Mouse (Mus musculus): ENCODE results near the gene Cxcl14.

Cxcl14 gene

GRCm38 (mm10) chr13:56295943-56296658 is at the start of gene Cxcl14:
Gene Cxcl14, minus strand, starts transcription at chr13:56296551.
- no peak for DNase-seq (ENCODE audit: low read depth, low spot score)

- no peak for DNase-seq (ENCODE audit: low read depth, low spot score)
These were observed 48.0 kb upstream of the Cxcl14 start for GRCm38 (mm10) chr13:56344355-56344754.

- DNase-seq (ENCODE audit: low read depth, low spot score) = no peak
These were observed 46.1 kb upstream of the Cxcl14 start for GRCm38 (mm10) chr13:56342491-56342890.

GRCm38 (mm10) chr13:56340513-56340912 is 44.2 kb upstream of the Cxcl14 start:
- DNase-seq (ENCODE audit: low read depth, low spot score) = no peak

- no peak for DNase-seq (ENCODE audit: low read depth, low spot score)
These were observed 43.5 kb upstream of the Cxcl14 start for GRCm38 (mm10) chr13:56339816-56340215.

GRCm38 (mm10) chr13:56336982-56337381 is 40.6 kb upstream of the Cxcl14 start:
- no peak for DNase-seq (ENCODE audit: low read depth, low spot score)

GRCm38 (mm10) chr13:56334802-56335690 is 38.7 kb upstream of the Cxcl14 start:
- no peak for DNase-seq (ENCODE audit: low read depth, low spot score)

- DNase-seq (ENCODE audit: low read depth, low spot score) = no peak
These were observed 37.9 kb upstream of the Cxcl14 start for GRCm38 (mm10) chr13:56334236-56334635.

GRCm38 (mm10) chr13:56332356-56332755 is 36.0 kb upstream of the Cxcl14 start:
- no peak for DNase-seq (ENCODE audit: low read depth, low spot score)

GRCm38 (mm10) chr13:56330603-56331455 is 34.5 kb upstream of the Cxcl14 start:
- no peak for DNase-seq (ENCODE audit: low read depth, low spot score)

GRCm38 (mm10) chr13:56329769-56330168 is 33.4 kb upstream of the Cxcl14 start:
- no peak for DNase-seq (ENCODE audit: low read depth, low spot score)

GRCm38 (mm10) chr13:56329165-56329564 is 32.8 kb upstream of the Cxcl14 start:
- no peak for DNase-seq (ENCODE audit: low read depth, low spot score)

GRCm38 (mm10) chr13:56327779-56328178 is 31.4 kb upstream of the Cxcl14 start:
- no peak for DNase-seq (ENCODE audit: low read depth, low spot score)

- DNase-seq (ENCODE audit: low read depth, low spot score) = no peak
These were observed 25.3 kb upstream of the Cxcl14 start for GRCm38 (mm10) chr13:56321635-56322034.

- DNase-seq (ENCODE audit: low read depth, low spot score) = no peak
These were observed 20.6 kb upstream of the Cxcl14 start for GRCm38 (mm10) chr13:56316930-56317329.

- DNase-seq (ENCODE audit: low read depth, low spot score) = no peak
These were observed 18.9 kb upstream of the Cxcl14 start for GRCm38 (mm10) chr13:56315201-56315600.

- DNase-seq (ENCODE audit: low read depth, low spot score) = no peak
These were observed 8.7 kb upstream of the Cxcl14 start for GRCm38 (mm10) chr13:56305058-56305457.

- no peak for DNase-seq (ENCODE audit: low read depth, low spot score)
These were observed 8.1 kb upstream of the Cxcl14 start for GRCm38 (mm10) chr13:56304453-56304852.

- DNase-seq (ENCODE audit: low read depth, low spot score) = no peak
These were observed 3.0 kb upstream of the Cxcl14 start for GRCm38 (mm10) chr13:56299336-56299735.

GRCm38 (mm10) chr13:56296659-56297020 is 289 bp upstream of the Cxcl14 start:
- DNase-seq (ENCODE audit: low read depth, low spot score) = no peak

GRCm38 (mm10) chr13:56295586-56295942 is 787 bp downstream of the Cxcl14 start:
- DNase-seq (ENCODE audit: low read depth, low spot score) = no peak

GRCm38 (mm10) chr13:56294908-56295307 is 1.4 kb downstream of the Cxcl14 start:
- DNase-seq (ENCODE audit: low read depth, low spot score) = no peak
